Mouse (Mus musculus) intestine, embryonic 15.5 days (tissue): ENCODE data around the gene Clcnka. TPM values are rescaled to one million over a fixed set of nuclear protein-coding genes. Genes with fewer than 3 reads are reported as not detected.

Source experiments
- ATAC-seq: fragments of 200-750 bp; cut with Nextera tagmentation; 2 replicates; pipeline ENCODE4 v1.8.0; 2017; ENCODE audit warnings: moderate TSS enrichment, moderate library complexity
- H3K27ac ChIP-seq: fragments of 300-500 bp; sonication (generic); 2 replicates; pipeline ENCODE4 v1.5.1; 2015; ENCODE audit warnings: mild to moderate bottlenecking, inconsistent platforms
- H3K27me3 ChIP-seq: fragments of 300-500 bp; sonication (generic); replicated peaks from 2 replicates; pipeline ENCODE4 v1.6.1; 2015; ENCODE audit warnings: inconsistent platforms
- H3K36me3 ChIP-seq: fragments of 300-500 bp; sonication (generic); 2 replicates; pipeline ENCODE4 v1.6.1; 2015; ENCODE audit warnings: inconsistent platforms
- H3K4me1 ChIP-seq: fragments of 300-500 bp; sonication (generic); replicated peaks from 2 replicates; pipeline ENCODE4 v1.6.1; 2015; ENCODE audit warnings: inconsistent platforms
- H3K4me2 ChIP-seq: fragments of 300-500 bp; sonication (generic); replicated peaks from 2 replicates; pipeline ENCODE4 v1.6.1; 2015; ENCODE audit warnings: mild to moderate bottlenecking, inconsistent platforms
- H3K4me3 ChIP-seq: fragments of 300-500 bp; sonication (generic); replicated peaks from 2 replicates; pipeline ENCODE4 v1.5.1; 2015; ENCODE audit warnings: inconsistent platforms
- H3K9ac ChIP-seq: fragments of 300-500 bp; sonication (generic); 2 replicates; pipeline ENCODE4 v1.6.1; 2015; ENCODE audit warnings: inconsistent platforms
- H3K9me3 ChIP-seq: fragments of 300-500 bp; sonication (generic); 2 replicates; pipeline ENCODE4 v1.6.1; 2016; ENCODE audit warnings: inconsistent platforms
- WGBS: fragments of 180-500 bp; shearing (Covaris S2); methylation state at CpG from one replicate; pipeline ENCODE4 v1.1.7; 2015; 5-methylcytosine and 5-hydroxymethylcytosine counted together
- polyA plus RNA-seq: library from polyadenylated mRNA; unstranded; fragments of >200 nt; fragmentation: Nextera tagmentation; extraction: Ambion mirVana; gene quantifications from 2 replicates; pipeline ENCODE4 v1.2.1, GENCODE M21; 2015

Clcnka gene
- polyA plus RNA-seq: 0.06 and 0.08 TPM in 2 replicates

DNA sequence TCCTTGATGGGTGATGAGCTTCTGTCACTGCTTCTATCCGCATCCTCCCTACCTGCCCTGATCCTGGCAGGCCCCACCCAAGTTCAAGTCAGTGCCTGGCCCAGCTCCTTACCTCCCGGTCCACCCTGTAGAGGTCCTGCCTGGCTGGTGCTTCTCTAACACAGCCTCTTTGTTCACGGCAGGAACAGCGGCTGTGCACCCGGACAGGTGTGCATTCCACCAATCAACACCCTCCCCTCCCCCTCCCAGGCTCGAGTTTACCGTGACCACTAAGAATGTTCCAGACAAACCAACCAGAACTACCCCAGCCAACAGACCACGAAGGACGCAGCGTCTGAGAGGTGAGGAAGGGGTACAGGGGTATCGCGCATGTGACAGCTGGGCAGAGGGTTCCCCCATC lies at the start of gene Clcnka:
TSS of gene Clcnka (minus strand) at position 180 of the 400 bp plus-strand sequence.
- 50% methylated on average over 12 of the region's 12 CpGs for WGBS
- no peak within 1 kb of the TSS for H3K4me3 ChIP-seq
- H3K4me1 ChIP-seq: no peaks in the 10 kb centered on the region; the same call in 1 of the 2 replicates
- ATAC-seq: 0 out of 2 replicates have a peak, but pooled peaks have one; percentile 31
- no peak within 1 kb of the TSS for H3K27ac ChIP-seq
- H3K9me3 ChIP-seq: no peaks in the 10 kb centered on the region
- no peaks in the 10 kb centered on the region for H3K36me3 ChIP-seq
- no peaks in the 10 kb centered on the region for H3K27me3 ChIP-seq
- no peak within 1 kb of the TSS for H3K4me2 ChIP-seq
- no peak within 1 kb of the TSS for H3K9ac ChIP-seq

DNA sequence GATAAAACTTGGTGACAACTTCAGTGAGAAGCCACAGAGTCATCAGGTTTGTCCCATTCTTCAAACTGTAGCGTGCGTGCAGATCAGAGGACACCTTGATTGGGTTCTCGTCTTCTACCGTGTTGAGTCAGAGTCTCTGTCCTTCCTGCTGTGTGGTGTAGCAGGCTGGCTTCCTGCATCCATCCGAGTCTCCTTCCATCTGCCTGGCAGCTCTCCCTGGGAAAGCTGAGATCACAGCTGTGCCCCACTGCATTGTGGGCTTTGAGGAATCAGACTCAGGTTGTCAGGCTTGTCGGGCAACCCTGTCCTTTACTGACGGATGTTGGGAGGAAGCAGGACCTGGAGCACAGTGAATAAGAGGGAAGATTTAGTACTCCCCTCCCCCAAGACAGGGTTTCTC lies 47.7 kb upstream of the Clcnka start:
- H3K4me3 ChIP-seq: no peak overlapping the region
- no peak overlapping the region for H3K9ac ChIP-seq
- no peak for ATAC-seq
- H3K4me2 ChIP-seq: no peak overlapping the region
- H3K27me3 ChIP-seq: no peaks in the 10 kb centered on the region
- H3K9me3 ChIP-seq: no peaks in the 10 kb centered on the region
- no peak overlapping the region for H3K27ac ChIP-seq
- 72% methylated on average over 7 of the region's 7 CpGs for WGBS
- peaks cover 9% of the 10 kb centered on the region for H3K36me3 ChIP-seq
- H3K4me1 ChIP-seq: peaks cover 12% of the 10 kb centered on the region

GRCm38 (mm10) chr4:141445328-141445720 lies 46.8 kb upstream of the Clcnka start:
- H3K4me3 ChIP-seq: peak overlapping the region; percentile 100
- H3K27ac ChIP-seq: no peak overlapping the region
- no peaks in the 10 kb centered on the region for H3K27me3 ChIP-seq
- WGBS: 14% methylated on average over 14 of the region's 14 CpGs
- ATAC-seq: no peak
- peaks cover 9% of the 10 kb centered on the region for H3K36me3 ChIP-seq
- peak overlapping the region; percentile 77 for H3K4me2 ChIP-seq
- peaks cover 15% of the 10 kb centered on the region for H3K4me1 ChIP-seq
- peak overlapping the region; percentile 95 for H3K9ac ChIP-seq
- H3K9me3 ChIP-seq: no peaks in the 10 kb centered on the region

- ATAC-seq: peak; percentile 94
- Histone ChIP-seq H3K27ac (peak within 1 kb of the TSS; percentile 70), H3K9ac (peak within 1 kb of the TSS; percentile 95), H3K4me3 (peak within 1 kb of the TSS; percentile 100), H3K4me2 (peak within 1 kb of the TSS; percentile 77), H3K9me3 (no peaks in the 10 kb centered on the region), H3K27me3 (no peaks in the 10 kb centered on the region), H3K36me3 (peaks cover 9% of the 10 kb centered on the region), H3K4me1 (peaks cover 15% of the 10 kb centered on the region)
- under 1% methylated on average over 88 of the region's 102 CpGs for WGBS
These were observed 46.2 kb upstream of the Clcnka start, which contains the start of gene Zbtb17 for GRCm38 (mm10) chr4:141444451-141445327. TSS of gene Zbtb17 (plus strand) at chr4:141444654.

GRCm38 (mm10) chr4:141443641-141444429 lies 45.3 kb upstream of the Clcnka start:
- no peaks in the 10 kb centered on the region for H3K27me3 ChIP-seq
- peak overlapping the region; percentile 100 for H3K4me3 ChIP-seq
- peaks cover 15% of the 10 kb centered on the region for H3K4me1 ChIP-seq
- H3K4me2 ChIP-seq: peak overlapping the region; percentile 77
- H3K27ac ChIP-seq: no peak overlapping the region
- WGBS: 39% methylated on average over 11 of the region's 11 CpGs
- H3K9me3 ChIP-seq: no peaks in the 10 kb centered on the region
- H3K36me3 ChIP-seq: peaks cover 6% of the 10 kb centered on the region
- peak; percentile 15 for ATAC-seq
- no peak overlapping the region for H3K9ac ChIP-seq

GRCm38 (mm10) chr4:141440877-141441276 lies 42.4 kb upstream of the Clcnka start:
- Histone ChIP-seq H3K27ac (no peak overlapping the region), H3K4me3 (no peak overlapping the region), H3K27me3 (no peaks in the 10 kb centered on the region), H3K4me1 (peaks cover 15% of the 10 kb centered on the region), H3K9ac (no peak overlapping the region), H3K9me3 (no peaks in the 10 kb centered on the region), H3K4me2 (no peak overlapping the region), H3K36me3 (no peaks in the 10 kb centered on the region)
- ATAC-seq: no peak

GRCm38 (mm10) chr4:141439083-141439803 lies 40.7 kb upstream of the Clcnka start:
- Histone ChIP-seq H3K9me3 (no peaks in the 10 kb centered on the region), H3K4me1 (0 out of 2 replicates have a peak, but pooled peaks cover 8% of the 10 kb centered on the region), H3K27ac (no peak overlapping the region), H3K36me3 (no peaks in the 10 kb centered on the region), H3K4me3 (no peak overlapping the region), H3K4me2 (no peak overlapping the region), H3K27me3 (no peaks in the 10 kb centered on the region), H3K9ac (no peak overlapping the region)
- no peak for ATAC-seq
- 67% methylated on average over 12 of the region's 12 CpGs for WGBS

GRCm38 (mm10) chr4:141435974-141436373 lies 37.5 kb upstream of the Clcnka start, which contains the start of gene Srarp:
TSS of gene Srarp (minus strand) at chr4:141436105.
- WGBS: 88% methylated on average over 1 of the region's 1 CpGs
- H3K4me3 ChIP-seq: no peak within 1 kb of the TSS

GRCm38 (mm10) chr4:141433191-141433590 lies 34.7 kb upstream of the Clcnka start:
- H3K9ac ChIP-seq: no peak overlapping the region
- no peak for ATAC-seq
- WGBS: 84% methylated on average over 18 of the region's 18 CpGs
- no peak overlapping the region for H3K4me2 ChIP-seq
- H3K27ac ChIP-seq: no peak overlapping the region
- H3K9me3 ChIP-seq: no peaks in the 10 kb centered on the region
- H3K4me3 ChIP-seq: no peak overlapping the region
- no peaks in the 10 kb centered on the region for H3K27me3 ChIP-seq
- H3K36me3 ChIP-seq: no peaks in the 10 kb centered on the region
- no peaks in the 10 kb centered on the region for H3K4me1 ChIP-seq

More at GRCm38 (mm10) chr4:141435974-141436373, 37.5 kb upstream of the Clcnka start, which contains the start of gene Srarp:
- no peak within 1 kb of the TSS for H3K4me2 ChIP-seq
- H3K9me3 ChIP-seq: no peaks in the 10 kb centered on the region
- ATAC-seq: 0 out of 2 replicates have a peak, but pooled peaks have one; percentile 24
- no peaks in the 10 kb centered on the region for H3K27me3 ChIP-seq
- no peak within 1 kb of the TSS for H3K9ac ChIP-seq
- H3K36me3 ChIP-seq: no peaks in the 10 kb centered on the region
- 0 out of 2 replicates have a peak, but pooled peaks cover 2% of the 10 kb centered on the region for H3K4me1 ChIP-seq
- H3K27ac ChIP-seq: no peak within 1 kb of the TSS

DNA sequence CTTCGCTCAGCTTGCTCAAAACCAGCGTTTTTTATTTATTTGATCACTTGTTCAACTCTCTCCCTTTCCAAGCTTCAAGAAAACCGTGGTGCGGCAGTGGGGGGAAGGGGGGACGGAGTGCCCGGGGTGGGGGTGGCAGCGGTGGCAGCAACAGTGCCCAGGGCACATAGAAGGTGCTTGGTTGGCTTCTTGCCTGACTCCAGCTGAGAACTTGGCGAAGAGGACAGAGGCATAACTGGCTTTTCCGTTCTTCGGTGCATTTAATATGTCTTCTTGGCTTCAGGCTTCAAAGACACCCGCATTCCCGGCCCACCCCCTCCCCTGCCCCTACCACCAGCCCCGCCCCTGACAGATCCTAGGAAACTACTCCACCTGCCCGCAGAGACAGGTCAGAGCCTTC lies 34.1 kb upstream of the Clcnka start:
- Histone ChIP-seq H3K9me3 (no peaks in the 10 kb centered on the region), H3K4me2 (no peak overlapping the region), H3K36me3 (no peaks in the 10 kb centered on the region), H3K27me3 (no peaks in the 10 kb centered on the region), H3K4me3 (no peak overlapping the region), H3K4me1 (no peaks in the 10 kb centered on the region), H3K9ac (no peak overlapping the region), H3K27ac (no peak overlapping the region)
- WGBS: 65% methylated on average over 14 of the region's 14 CpGs
- no peak for ATAC-seq

DNA sequence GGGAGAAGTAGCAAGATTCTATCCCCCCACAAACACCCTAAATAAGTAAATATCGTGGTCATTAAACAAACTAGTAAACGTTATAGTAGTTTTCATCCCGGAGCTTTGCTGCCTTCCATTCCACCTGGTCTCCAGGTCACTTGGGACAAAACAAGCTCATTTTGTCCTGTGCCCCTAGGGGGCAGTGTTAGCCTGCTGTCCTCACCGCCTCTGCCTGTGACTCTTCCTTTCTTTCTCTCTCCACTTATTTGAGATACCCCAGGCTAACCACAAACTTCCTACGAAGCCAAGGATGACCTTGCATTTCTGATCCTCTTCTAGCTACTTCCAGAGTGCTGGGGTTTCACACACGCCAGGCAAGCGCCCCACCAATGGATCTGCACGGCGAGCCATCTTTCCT lies 32.5 kb upstream of the Clcnka start:
- Histone ChIP-seq H3K4me2 (no peak overlapping the region), H3K36me3 (no peaks in the 10 kb centered on the region), H3K9me3 (no peaks in the 10 kb centered on the region), H3K27me3 (no peaks in the 10 kb centered on the region), H3K27ac (no peak overlapping the region), H3K4me3 (no peak overlapping the region), H3K9ac (no peak overlapping the region), H3K4me1 (peaks cover 9% of the 10 kb centered on the region; the same call in 1 of the 2 replicates)
- 40% methylated on average over 9 of the region's 9 CpGs for WGBS
- peak; percentile 9; the same call in 1 of the 2 replicates for ATAC-seq
